Mouse (Mus musculus) E14TG2a.4 (cell line): ENCODE measurements at regions not wholly inside any gene's neighbourhood (a gene's known extent, or its start where the extent isn't known, plus 50 kb on each side); places are given as distances from the start of the nearest gene placed in this dataset.

Source experiments
- CTCF ChIP-seq: conservative IDR thresholded peaks from 2 replicates; pipeline ENCODE4 v1.5.1; 2014; ENCODE audit warnings: low read length
- POU5F1 ChIP-seq: IDR thresholded peaks from 2 replicates; pipeline ENCODE4 v1.6.1; 2014; ENCODE audit warnings: low read length, borderline replicate concordance

GRCm38 (mm10) chr5:129390921-129391371, 110.1 kb upstream of the Sfswap start:
- TF ChIP-seq CTCF (no peak), POU5F1 (no peak)
